Mouse (Mus musculus): Measurements from ENCODE around the gene Tead1.
A peak's percentile ranks its signal among the peaks of the same experiment; 100 is the strongest.

The Tead1 gene

DNA sequence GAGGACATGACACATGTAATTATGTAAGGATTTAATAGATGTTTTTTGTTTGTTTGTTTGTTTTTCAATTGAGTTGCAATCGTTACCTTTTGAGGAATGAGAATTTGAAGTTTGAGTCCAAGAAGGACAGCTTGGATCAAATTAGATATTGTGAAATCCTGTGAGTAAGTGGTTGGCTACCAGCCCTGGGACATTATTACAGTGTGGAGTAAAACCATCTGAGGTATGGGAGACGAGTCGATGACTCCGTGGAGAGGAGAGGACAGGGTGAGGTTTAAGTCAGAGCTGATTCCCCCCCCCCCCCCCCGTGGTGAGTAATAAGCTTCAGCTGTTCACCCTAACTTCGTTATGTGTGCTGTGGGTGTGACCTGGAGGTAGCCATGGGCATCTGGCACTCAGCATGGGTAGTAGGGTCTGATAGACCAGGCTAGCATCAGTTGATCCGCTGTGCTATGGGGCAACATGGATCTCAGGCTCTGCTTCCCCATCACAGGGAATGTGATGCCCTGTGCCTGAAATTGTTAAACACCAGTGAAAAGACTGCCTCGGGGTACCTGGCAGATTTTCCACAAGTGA, 134.7 kb downstream of the Tead1 start:
- DNase-seq (ENCODE audit: low read depth, low spot score): no peak

DNA sequence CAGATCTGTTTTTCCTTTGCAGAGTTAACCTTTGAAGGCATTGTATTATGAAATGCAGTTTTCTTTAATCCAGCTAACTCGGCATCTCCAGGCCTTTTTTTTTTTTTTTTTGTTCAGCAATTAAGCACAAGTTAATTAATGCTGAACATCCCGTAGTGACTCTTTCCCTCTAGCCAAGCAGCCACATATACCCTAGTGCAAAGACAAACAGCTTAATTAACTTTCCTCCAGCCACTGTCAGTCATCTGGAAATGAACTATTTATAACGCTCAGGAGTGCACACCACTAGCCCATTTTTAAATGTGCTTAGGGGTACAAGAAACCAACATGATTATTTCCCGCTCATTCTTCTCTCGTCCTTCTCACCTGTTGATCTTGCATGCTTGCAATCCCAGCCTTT, 136.9 kb downstream of the Tead1 start:
- no peak for DNase-seq (ENCODE audit: low read depth, low spot score)

DNA sequence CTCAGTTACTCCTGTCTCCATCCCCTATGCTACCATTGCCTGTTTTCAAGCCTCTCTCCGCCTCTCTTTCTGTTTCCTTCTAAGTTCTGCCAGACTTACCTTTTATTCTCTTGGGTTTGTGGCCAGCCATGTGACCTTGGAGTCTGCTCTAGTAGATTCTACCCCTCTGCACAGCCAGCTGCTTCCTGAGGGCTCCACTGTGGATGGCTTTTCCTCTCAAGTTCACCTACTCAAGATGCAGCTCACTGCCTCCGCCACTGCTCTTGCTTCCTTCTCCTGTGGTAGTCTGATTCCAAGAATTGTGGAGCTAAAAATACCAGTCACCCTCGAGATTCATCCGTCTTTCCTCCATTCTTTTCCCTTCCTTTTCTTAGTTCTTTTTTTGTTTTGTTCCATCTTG, 140.7 kb downstream of the Tead1 start:
- no peak for DNase-seq (ENCODE audit: low read depth, low spot score)

DNA sequence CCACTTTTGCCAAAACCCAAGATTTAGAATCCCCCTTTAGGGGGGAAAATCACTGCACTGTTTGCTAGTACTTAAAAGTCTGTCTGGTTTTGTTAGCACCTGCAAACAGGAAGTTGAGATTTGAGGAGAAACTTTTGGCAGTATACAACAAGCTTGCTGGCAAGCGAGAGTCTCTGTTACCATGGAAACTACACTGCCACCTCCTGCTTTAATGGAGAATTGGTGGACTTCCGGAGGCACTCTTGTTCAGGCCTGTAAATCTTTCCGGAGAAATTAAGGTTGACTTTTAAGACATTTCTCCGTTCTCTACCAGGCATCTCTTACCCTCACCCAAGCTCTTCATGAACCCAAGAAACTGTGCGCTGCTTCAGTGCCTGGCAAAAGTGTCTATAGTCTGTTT, 143.8 kb downstream of the Tead1 start:
- DNase-seq (ENCODE audit: low read depth, low spot score): peak; percentile 58

DNA sequence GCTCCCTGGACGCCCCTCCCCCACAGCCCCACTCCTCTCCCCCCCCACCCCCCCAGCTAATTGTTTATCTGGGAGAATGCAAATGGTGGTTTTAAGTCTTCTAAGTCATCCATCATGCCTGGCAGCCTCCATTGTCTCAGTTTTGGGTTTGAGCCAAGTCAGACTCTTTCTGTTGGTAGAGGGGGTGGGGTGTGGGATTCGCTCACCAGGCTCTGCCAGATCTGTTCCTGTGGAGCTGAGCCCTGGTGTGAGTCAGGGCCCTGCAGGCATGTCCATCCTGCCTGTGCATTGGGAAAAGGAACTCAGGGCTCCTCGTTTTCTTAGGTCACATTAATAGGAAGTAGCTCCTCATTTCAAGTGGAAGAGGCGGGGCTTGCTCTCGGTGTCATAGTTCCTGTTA, 144.5 kb downstream of the Tead1 start:
- DNase-seq (ENCODE audit: low read depth, low spot score): peak; percentile 96

DNA sequence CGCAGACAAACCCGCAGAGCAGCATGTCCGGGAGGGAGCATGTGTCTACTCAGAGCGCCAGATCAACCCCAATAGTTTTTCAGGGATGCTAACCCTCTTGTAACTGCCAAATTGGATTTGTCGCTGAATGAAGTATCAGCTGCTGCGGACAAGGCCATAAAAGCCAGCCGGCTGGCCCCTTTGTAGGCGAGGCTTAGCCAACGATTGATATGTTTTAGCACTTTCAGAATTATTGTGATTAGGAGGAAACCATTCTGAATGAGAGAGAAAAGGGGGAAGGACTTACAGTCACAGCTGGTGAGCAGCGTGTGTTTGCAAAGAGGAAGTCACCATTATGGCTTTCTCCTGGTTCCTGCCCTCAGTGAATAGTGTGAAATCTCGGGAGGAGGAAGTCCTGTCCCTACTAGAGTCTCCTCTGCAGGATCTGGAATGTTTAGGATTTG, 146.2 kb downstream of the Tead1 start:
- peak; percentile 21 for DNase-seq (ENCODE audit: low read depth, low spot score)

DNA sequence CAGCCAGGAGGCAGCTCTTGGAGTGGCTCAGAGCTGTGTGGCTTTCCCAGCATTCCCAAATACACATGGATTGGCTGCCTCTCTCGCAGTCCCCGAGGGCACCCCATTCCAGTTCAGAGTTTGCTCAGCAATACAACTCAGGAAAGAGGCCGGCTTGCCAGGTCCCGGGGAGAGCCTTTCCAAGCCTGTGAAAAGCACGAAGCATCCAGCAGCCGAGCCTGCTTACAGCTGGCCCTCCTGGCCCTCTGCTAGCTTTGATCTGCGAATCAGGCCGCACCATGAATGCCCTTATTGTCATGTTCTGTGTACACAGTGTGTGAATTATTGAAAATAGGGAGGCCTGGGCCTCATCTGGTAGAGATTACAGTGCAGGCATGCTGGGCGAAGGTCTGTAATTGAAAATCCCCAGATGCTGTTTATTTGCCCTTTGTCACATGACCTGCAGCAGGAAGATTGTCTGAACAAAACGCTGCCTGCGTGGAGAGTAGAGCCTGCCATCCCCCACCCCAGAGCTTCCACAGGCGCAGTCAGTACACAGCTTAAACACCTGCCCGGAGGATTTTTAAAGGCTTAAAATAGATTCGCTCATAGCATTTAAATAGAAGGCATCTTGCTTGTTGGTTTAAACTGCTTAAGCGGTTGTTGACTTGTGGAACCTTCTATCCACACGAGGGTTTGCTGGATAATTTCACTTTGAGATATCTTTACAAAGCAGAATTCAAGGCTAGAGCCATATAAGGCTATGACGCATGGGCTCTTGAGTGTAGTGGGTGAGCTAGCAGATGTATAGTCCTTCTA, 147.2 kb downstream of the Tead1 start:
- no peak for DNase-seq (ENCODE audit: low read depth, low spot score)

DNA sequence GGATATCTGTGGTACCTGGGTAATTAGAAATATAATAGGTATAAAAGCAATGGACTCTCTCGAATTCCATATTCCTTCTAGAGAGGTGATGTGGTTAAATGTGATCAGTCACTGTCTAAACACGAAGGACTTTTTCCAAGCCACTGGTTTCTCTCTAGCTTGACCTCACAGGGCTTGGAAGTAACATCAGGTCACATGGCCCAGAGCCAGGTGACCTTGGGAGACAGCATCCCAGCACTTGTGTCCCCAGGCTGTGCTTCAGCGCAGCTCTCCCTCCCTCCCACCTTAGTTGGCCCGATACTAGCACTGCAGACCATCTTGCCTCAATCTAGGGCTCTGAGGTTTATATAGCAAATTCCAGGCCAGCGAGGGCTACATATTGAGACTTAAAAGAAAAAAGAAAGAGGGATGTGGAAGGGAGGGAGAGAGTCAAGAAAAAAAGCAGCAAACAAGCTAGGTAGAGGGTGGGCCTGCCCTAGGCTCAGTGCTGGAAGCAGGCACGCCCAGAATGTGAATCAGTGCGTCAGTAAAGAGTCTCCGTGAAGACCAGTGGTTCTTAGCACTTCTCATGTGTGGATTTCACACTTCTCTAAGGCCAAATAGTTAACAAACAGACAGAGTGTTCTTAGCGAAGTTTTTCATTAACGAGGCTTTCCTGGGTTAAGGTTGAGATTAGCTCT, 149.0 kb downstream of the Tead1 start:
- peak; percentile 68 for DNase-seq (ENCODE audit: low read depth, low spot score)

DNA sequence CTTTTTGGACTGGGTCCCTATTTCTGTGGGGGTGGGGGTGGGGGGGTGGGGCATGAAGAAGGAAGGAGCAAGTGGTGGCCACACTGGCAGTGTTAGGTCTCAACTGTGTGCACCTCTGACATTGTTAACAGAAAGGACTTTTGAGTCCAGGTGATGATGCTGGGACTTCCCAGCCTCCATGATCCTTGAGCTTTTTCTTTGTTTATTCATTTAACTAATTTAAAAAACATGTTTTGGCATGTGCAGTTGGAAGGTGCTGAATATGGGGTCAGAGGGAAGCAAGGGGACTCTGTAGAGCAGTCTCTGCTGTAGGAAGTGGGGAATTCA, 149.5 kb downstream of the Tead1 start:
- no peak for DNase-seq (ENCODE audit: low read depth, low spot score)

DNA sequence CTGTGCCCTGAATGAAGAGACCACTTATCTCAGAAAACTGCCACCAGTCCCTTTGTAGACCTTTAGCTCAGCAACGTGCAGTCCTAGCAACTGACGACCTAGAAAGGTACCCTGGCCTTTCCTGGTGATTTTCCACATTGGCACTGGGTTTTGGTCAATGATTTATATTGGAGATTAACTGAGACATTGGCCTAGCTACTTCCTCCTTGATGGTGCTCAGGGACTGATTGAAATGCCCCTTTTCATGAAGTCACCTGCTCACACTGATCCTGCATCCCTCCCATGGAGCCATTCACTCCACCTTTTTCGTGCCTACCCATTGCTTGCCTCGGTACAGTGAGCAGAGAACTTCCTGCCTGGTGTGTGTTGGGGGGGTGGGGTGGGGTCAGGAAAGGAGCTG, 151.8 kb downstream of the Tead1 start:
- no peak for DNase-seq (ENCODE audit: low read depth, low spot score)

DNA sequence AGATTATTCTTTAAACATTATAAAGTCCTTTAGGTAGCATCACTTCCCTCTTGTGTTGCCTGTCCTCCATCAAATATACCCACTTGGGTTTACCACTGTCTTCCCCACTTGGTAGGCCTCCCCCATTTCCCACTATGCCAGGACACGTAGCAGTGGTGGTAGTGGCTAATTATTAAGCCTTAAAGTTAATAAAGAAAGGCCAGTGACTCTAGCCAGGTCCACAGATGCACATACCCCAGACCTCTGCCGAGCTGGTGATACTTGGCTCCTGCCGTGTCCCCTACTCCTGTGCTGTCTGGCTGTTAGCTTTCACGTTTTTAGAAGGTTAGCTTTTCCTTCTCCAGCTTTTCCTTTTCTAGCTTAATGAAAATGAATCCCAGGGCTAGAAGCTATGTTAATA, 152.3 kb downstream of the Tead1 start:
- no peak for DNase-seq (ENCODE audit: low read depth, low spot score)

DNA sequence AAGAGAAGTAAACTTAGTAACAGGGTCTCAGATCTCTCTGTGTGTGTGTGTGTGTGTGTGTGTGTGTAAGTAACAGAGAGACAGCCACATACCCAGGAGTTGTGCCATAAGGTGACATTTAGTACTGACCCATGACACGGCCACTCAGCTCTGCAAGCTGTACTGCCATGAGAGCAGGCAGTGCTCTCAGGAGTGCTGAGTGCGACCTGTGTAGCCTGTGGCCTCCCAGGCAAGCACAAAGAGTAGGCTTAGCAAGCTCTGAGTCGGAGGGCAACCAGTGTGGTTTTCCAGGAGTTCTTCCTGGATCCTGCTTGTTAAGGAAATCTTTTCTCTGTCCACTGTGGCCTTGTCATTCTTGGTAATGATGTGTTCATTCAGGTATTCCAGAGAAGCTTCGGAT, 154.0 kb downstream of the Tead1 start:
- DNase-seq (ENCODE audit: low read depth, low spot score): no peak

DNA sequence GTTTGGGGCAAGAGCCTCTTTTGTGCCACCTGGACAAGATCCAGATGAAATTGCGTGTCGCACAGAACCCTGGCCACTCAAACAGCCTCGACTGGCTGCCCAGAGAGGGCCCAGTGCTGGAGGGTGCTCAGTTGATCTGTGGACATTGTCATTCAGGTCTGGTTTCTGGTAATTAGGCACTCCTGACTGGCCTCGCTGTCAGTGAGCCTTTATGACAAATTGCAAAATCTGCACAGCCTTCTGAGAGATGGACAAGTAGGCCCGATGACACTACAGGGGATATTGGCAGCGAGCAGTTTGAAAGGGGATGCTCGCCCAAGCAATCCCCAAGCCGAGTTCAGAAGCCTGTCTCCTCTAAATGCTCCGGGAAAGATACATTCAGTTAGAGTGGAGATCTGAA, 157.0 kb downstream of the Tead1 start:
- DNase-seq (ENCODE audit: low read depth, low spot score): no peak

DNA sequence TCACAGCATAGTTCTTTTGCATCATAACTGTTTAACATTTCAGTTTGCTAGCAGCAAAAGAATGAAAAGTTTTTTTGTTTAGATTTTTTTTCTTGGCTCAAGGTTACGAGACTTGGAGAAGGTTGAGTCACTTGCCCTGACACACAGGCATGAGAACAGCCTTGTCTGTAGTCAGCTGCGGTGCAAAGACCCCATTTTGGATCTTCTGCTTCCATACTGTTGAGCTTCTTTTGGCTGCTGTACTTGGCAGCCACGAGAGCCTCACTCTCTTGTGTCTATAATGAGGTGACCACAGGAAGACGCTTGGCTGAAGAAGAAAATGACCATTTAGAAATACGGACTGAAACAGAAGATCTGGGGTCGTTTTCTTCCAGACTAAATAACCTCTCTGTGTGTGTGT, 159.0 kb downstream of the Tead1 start:
- DNase-seq (ENCODE audit: low read depth, low spot score): no peak

DNA sequence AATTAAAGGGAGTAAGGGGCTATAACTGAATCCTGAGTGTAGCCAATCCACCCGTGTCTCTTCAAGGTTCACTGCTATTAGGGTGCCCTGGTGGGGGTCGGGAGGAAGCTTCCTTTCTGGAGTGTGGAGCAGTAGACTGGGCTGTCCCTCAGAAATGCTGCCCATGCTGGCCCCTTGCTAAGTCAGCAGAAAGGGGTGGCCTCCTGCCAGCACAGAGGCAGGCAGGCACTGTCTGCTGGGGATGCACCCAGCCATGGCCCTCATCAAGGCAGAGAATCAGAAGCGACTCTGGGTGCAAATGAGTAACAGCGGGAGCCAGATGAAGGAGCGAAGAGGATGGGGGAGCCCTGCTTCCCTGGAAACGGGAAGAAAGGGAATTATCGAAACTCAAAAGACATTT, 161.2 kb downstream of the Tead1 start:
- no peak for DNase-seq (ENCODE audit: low read depth, low spot score)

DNA sequence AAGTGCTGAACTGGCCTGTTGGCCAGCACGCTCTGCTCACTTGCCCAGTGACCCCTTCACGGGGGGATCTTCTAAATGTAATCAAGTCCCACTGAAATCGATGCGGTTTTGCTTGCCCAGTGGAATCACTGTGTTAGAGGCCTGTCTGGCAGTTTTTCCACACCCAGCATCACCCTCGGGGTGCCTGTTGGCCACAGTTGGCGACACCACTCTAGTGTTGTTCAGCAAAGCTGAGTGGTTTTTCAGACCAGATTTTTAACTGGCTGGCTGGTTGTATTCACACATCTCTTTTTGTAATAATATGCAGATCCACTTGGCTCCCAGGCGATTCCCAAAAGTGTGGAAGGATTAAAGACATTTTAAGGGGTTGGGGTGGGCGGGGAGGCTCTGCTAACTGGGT, 161.8 kb downstream of the Tead1 start:
- no peak for DNase-seq (ENCODE audit: low read depth, low spot score)

DNA sequence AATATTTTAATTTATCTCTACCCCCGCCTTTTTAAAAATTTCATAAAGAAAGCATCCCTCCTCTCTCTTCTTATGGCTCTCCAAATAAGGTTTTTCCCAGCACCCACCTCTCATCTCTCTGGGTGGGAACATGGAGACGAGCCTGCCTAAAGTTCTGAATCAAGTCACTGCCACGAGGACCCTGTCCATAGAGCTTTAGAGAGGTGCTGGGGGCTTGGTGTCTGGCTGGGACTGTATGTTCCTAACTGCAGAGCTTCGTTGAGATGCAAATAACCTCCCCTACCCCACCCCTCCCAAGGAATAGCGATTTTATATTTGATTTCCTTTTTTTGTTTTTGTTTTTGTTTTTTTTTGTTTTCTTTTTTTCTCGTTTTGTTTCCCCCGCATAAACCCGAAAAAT, 162.4 kb downstream of the Tead1 start:
- peak; percentile 55 for DNase-seq (ENCODE audit: low read depth, low spot score)

DNA sequence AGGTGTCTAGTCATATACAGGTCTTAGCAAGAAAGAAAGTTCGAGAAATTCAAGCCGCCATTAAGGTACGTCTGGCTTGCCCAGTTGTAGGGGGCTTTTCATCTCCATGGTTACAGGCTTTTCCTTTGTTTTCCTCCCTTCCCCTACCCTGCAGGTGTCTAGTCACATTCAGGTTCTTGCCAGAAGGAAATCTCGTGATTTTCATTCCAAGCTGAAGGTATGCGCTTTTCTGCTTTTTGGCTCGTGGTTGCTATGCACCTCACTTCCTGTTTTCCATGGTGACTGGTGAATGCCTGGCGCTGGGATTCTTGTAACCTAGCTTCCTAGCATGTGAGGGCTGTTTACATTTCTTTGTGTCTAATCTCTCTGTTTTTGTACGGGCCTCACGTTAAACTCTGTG, 162.8 kb downstream of the Tead1 start:
- DNase-seq (ENCODE audit: low read depth, low spot score): peak; percentile 96

DNA sequence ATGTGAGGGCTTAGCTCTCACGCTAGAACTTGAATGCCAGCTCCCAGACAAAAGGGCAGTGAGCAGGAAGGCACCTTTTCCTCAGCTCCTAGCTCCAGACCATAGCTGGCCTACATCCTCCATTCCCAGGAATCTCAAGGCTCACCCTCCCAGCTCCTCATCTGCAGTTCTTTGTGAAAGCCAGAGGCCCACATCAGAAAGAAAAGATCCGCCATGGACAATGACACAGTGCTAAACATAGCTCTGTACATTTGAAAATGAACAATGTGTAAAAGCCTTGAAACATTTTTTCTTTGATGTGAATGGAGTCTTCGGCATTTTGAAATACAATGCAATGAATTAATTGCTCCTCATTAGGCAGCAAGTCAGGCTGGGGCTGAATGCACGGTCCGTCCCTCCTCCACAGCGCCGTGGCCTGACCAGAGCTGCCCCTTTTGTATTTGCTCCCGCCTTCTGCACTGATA, 172.2 kb downstream of the Tead1 start:
- DNase-seq (ENCODE audit: low read depth, low spot score): no peak

DNA sequence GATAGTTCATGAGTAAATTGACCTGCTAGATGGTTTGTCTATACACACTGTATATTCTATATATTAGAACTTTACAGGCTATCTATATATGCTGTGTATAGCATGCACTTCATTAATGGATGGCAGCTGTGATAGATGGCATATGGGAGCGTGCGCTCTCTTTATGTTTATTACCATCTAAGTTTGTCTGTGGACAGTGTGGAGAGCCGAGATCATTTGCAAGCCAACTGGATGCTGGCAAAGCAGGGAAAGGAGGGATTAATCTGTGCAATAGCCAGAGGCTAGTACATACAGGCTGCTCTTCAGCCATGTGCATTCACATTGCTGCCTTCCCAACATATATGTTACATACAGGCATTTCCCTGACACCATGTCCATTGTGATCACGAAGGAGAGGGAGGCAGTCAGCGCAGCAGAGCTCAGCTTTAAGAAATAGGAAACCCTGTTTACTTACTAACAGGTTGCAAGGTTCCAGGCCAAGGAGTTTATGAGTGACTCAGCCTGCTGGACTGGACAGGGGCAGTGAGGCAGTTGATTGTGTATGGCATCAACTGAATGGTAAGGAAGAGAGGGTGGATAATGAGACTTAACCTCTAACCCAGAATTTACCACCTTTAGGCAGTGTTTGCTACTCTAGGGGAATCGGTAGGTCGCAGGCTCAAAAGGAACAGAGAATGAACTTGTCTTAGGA, 173.2 kb downstream of the Tead1 start:
- no peak for DNase-seq (ENCODE audit: low read depth, low spot score)

DNA sequence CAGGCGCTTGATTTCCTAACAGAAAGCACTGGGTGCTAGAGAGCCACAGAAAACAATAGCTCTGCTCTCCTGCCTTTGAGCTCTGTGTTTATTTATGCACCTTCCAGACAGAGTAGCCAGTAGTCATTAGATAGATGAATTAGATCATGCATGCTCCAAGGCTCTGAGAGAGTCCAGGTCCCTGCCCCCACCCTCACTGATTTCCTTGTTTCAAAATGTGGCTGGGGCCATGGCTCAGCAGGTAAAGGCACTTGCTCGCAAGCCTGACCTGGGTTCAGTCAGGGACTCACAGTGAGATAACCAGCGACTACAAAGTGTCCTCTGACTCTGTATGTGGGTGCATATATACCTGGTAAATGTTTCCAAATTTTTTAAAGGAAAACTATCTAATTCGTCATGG, 174.7 kb downstream of the Tead1 start:
- no peak for DNase-seq (ENCODE audit: low read depth, low spot score)

DNA sequence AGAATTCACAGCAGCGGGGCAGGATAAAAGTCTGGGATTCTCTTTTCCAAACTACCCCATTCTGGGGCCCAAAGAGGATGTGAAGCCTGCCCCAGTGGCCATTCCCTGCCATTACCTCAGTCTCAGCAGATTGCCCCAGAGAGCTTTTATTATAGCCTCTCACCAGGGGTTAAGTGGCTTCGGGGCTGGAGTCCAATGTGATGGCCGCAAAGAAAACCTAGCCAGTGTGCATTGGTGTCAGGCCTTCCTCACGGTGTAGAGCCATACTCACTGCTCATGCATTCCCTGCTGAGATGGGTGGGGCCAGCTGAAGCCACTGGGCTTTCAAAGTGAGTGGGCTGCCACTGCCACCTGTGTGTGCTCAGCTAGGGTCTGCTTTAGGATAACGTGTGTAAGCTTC, 175.4 kb downstream of the Tead1 start:
- peak; percentile 80 for DNase-seq (ENCODE audit: low read depth, low spot score)

All from ES-CJ7 (cell line).